Mouse (Mus musculus) hindlimb bud, embryonic 11.5 days (tissue): ENCODE data around the gene Fn1.

Experiments
- DNase-seq: peaks from one replicate; pipeline ENCODE4 v3.0.0-alpha.2; 2012; ENCODE audit warnings: low read depth, low spot score; ENCODE audit errors: extremely low spot score

The Fn1 gene

GRCm38 (mm10) chr1:71609057-71609775 lies 43.8 kb downstream of the Fn1 start:
- no peak for DNase-seq

GRCm38 (mm10) chr1:71606600-71607325 lies 46.2 kb downstream of the Fn1 start:
- no peak for DNase-seq

GRCm38 (mm10) chr1:71605751-71606150 lies 47.2 kb downstream of the Fn1 start:
- DNase-seq, result no peak

- DNase-seq, result no peak
These were observed 57.6 kb downstream of the Fn1 start for GRCm38 (mm10) chr1:71595365-71595764.

- no peak for DNase-seq
These were observed 58.7 kb downstream of the Fn1 start for GRCm38 (mm10) chr1:71594268-71594667.

GRCm38 (mm10) chr1:71593184-71593583 lies 59.8 kb downstream of the Fn1 start:
- DNase-seq, result no peak

- no peak for DNase-seq
These were observed 63.0 kb downstream of the Fn1 start for GRCm38 (mm10) chr1:71590038-71590437.

- DNase-seq, result no peak
These were observed 66.3 kb downstream of the Fn1 start for GRCm38 (mm10) chr1:71586658-71587057.

- DNase-seq, result no peak
These were observed 69.1 kb downstream of the Fn1 start for GRCm38 (mm10) chr1:71583900-71584299.

- DNase-seq, result no peak
These were observed 69.7 kb downstream of the Fn1 start for GRCm38 (mm10) chr1:71583302-71583701.

GRCm38 (mm10) chr1:71580408-71580807 lies 72.6 kb downstream of the Fn1 start:
- no peak for DNase-seq

- no peak for DNase-seq
These were observed 73.5 kb downstream of the Fn1 start for GRCm38 (mm10) chr1:71579526-71579925.

- DNase-seq, result no peak
These were observed 76.2 kb downstream of the Fn1 start for GRCm38 (mm10) chr1:71576837-71577236.

- DNase-seq, result no peak
These were observed 77.0 kb downstream of the Fn1 start for GRCm38 (mm10) chr1:71575987-71576386.

- no peak for DNase-seq
These were observed 82.9 kb downstream of the Fn1 start for GRCm38 (mm10) chr1:71570116-71570515.

GRCm38 (mm10) chr1:71567884-71568605 lies 85.0 kb downstream of the Fn1 start:
- DNase-seq, result no peak

- DNase-seq, result no peak
These were observed 88.7 kb downstream of the Fn1 start for GRCm38 (mm10) chr1:71564291-71564690.

- DNase-seq, result no peak
These were observed 92.4 kb downstream of the Fn1 start for GRCm38 (mm10) chr1:71560626-71561025.

- DNase-seq, result peak; percentile 61
These were observed 96.0 kb downstream of the Fn1 start, which contains the start of gene Atic for GRCm38 (mm10) chr1:71556688-71557612. Atic (plus strand) TSS chr1:71557150.

GRCm38 (mm10) chr1:71550626-71551195 lies 102.3 kb downstream of the Fn1 start:
- no peak for DNase-seq
